Mouse (Mus musculus): Measurements from ENCODE around the gene Ankrd44.

DNA sequence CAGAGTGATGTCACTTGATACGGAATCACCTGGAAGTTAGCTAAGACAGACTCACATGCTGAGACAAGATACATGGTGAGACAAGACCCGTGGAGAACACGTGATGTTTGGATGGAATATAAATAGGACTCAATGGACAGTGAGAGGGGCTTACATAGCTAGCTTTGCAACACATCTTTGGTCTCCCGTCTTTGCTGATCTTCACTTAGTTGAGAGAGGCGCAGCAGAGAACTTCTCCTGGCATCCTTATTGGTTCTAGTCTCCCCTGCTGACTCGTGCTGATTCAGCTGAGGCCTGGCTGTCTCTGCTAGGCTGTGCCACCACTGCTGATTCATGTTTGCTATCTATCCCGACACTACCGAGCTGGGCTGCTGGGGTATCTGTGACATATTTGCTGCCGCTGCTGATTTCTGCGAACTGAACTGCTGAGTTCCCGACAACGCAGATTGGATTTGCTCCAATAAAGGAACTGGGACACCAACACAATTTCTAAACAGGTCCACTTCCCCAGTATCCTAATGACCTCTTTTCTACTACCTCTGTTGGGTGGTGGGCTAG lies 23.4 kb downstream of the Ankrd44 start:
- no peak for TF ChIP-seq ZNF384 (IDR thresholded peaks at IDR 0.05; ENCODE audit: low read depth, low read length)
- no peak for TF ChIP-seq HCFC1 (IDR thresholded peaks at IDR 0.05; ENCODE audit: borderline replicate concordance, insufficient read depth, low read length)
- TF ChIP-seq MAFK (IDR thresholded peaks at IDR 0.05; ENCODE audit: insufficient read depth, low read depth, low read length), result no peak

Data from ES-E14 (cell line).